Mouse (Mus musculus) midbrain, embryonic 14.5 days (tissue): ENCODE measurements around the gene Mib2. TPM values are rescaled to one million over a fixed set of nuclear protein-coding genes. Genes with fewer than 3 reads are reported as not detected.
"Not testable (repeated sequence)": the region's sequence is repeated elsewhere in the genome, so short reads cannot be mapped to it uniquely, and the experiment has no call there.

Source experiments
- ATAC-seq: fragments of 200-750 bp; cut with Nextera tagmentation; 2 replicates; pipeline ENCODE4 v1.8.0; 2017; ENCODE audit warnings: moderate number of reproducible peaks, moderate library complexity; ENCODE audit not compliant: low FRiP score, low TSS enrichment
- DNase-seq: peaks from one replicate; pipeline ENCODE4 v3.0.0-alpha.2; 2015
- H3K27ac ChIP-seq: fragments of 300-500 bp; sonication (generic); replicated peaks from 2 replicates; pipeline ENCODE4 v1.5.1; 2014; ENCODE audit warnings: mild to moderate bottlenecking, low read depth, low read length, moderate library complexity
- H3K27me3 ChIP-seq: fragments of 300-500 bp; sonication (generic); 2 replicates; pipeline ENCODE4 v1.6.1; 2014; ENCODE audit warnings: low read length, control low read depth, mixed read lengths; ENCODE audit not compliant: control insufficient read depth, insufficient read depth
- H3K36me3 ChIP-seq: fragments of 300-500 bp; sonication (generic); 2 replicates; pipeline ENCODE4 v1.6.1; 2014; ENCODE audit warnings: low read length, control low read depth; ENCODE audit not compliant: control insufficient read depth, insufficient read depth
- H3K4me1 ChIP-seq: fragments of 300-500 bp; sonication (generic); 2 replicates; pipeline ENCODE4 v1.6.1; 2014; ENCODE audit warnings: mild to moderate bottlenecking, antibody characterized with exemption, low read length, control low read depth; ENCODE audit not compliant: control insufficient read depth, insufficient read depth
- H3K4me2 ChIP-seq: fragments of 300-500 bp; sonication (generic); 2 replicates; pipeline ENCODE4 v1.6.1; 2014; ENCODE audit warnings: mild to moderate bottlenecking, low read length, moderate library complexity
- H3K4me3 ChIP-seq: fragments of 300-500 bp; sonication (generic); replicated peaks from 2 replicates; pipeline ENCODE4 v1.5.1; 2014; ENCODE audit warnings: low read depth, low read length
- H3K9ac ChIP-seq: fragments of 300-500 bp; sonication (generic); replicated peaks from 2 replicates; pipeline ENCODE4 v1.6.1; 2014; ENCODE audit warnings: mild to moderate bottlenecking, low read length, moderate library complexity
- H3K9me3 ChIP-seq: fragments of 300-500 bp; sonication (generic); 2 replicates; pipeline ENCODE4 v1.6.1; 2016; ENCODE audit warnings: low read length, control low read depth, mixed read lengths; ENCODE audit not compliant: control insufficient read depth
- WGBS: fragments of 180-500 bp; shearing (Covaris S2); extraction: QIAGEN DNeasy Blood & Tissue Kit; methylation state at CpG from one replicate; pipeline ENCODE4 v1.1.7; 2014; 5-methylcytosine and 5-hydroxymethylcytosine counted together
- polyA plus RNA-seq: library from polyadenylated mRNA; unstranded; fragments of >200 nt; fragmentation: Nextera tagmentation; extraction: Ambion mirVana; gene quantifications from 2 replicates; pipeline ENCODE4 v1.2.1, GENCODE M21; 2014

Mib2 gene
- polyA plus RNA-seq, 1 experiment from 2014 or later = 40.8 TPM

DNA sequence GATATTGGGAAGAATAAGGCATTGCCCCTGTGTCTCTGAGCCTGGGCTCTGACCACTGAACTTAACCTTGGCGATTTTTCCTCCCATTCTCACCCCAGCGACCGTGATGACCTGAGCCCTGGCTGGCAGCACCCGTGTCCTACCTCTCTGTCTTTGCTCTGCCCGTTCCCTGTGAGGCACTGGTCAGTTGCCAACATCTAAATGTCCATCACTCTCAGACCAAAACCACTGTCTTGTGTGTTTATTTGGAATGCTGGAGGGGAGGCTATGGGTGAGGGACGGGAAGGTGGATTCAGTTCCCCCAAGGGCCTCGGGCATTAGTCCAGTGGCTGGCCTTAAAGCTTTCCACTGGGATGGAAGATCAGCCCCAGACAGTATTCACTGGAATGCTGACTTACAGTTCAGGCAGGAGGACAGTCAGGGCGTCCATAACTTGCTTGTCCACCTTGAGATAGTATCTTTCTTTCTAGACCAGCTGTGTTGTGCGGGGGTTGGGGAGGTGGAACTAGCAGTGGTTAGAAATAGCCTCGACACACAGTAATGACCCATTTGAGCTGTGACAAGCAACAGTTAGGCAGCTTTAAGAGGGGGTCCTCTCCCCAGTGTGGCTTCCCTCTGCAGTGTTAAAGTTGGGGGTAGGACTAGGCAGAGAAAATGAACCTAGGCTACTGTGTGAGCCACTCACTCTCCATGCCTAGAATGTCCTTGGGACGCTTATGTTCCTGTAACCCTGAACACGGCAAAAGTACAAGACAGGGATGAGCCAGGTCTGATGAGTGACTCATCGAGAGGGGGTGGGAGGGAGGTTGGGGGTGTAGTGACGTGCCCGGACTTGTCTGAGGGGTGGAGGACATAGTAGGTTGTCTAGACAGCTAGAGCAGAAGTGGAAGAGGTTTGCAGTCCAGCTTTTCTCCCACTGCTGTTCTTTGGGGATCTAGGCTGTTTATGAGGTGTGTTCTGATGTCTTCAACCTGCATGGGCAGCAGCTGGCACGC, 27.6 kb upstream of the Mib2 start:
- Histone ChIP-seq H3K4me3 (no peak overlapping the region; the same call in 1 of the 2 replicates), H3K36me3 (no peaks in the 10 kb centered on the region), H3K4me1 (peaks cover 15% of the 10 kb centered on the region), H3K27me3 (peaks cover 10% of the 10 kb centered on the region), H3K9ac (peak overlapping the region; percentile 79; the same call in 1 of the 2 replicates), H3K9me3 (no peaks in the 10 kb centered on the region), H3K27ac (no peak overlapping the region), H3K4me2 (peak overlapping the region; percentile 82)
- WGBS = 78% methylated on average over 16 of the region's 16 CpGs
- DNase-seq (no peak), ATAC-seq (no peak)

DNA sequence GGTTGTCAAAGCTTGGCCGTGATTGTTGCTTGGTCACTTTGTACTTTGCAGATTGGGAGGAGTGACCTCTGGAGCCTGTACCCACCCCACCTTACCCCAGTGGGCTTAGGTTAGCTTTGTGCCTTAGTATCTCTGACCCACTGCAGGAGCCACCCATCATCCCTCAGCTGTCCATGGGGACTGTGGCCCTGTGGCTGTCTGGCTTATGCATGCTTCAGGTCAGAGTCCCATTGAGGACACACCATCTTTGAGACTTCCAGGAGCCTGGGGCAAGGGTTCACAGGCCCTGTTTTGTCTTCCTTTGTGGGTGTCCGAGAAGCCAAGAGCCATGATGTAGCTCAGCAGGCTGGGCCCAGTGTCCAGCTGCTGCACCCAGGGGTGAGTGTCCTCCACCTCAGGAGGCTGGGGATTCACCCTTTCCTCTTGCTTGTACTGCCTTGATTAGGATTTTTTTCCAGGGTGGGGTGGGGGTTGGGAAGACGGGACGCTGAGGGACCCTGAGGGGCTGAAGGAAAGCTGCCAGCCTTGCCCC, 26.6 kb upstream of the Mib2 start:
- peaks cover 15% of the 10 kb centered on the region for H3K4me1 ChIP-seq
- H3K4me2 ChIP-seq = peak overlapping the region; percentile 82
- H3K27ac ChIP-seq = no peak overlapping the region
- DNase-seq = no peak
- WGBS = 76% methylated on average over 4 of the region's 4 CpGs
- H3K36me3 ChIP-seq = no peaks in the 10 kb centered on the region
- H3K4me3 ChIP-seq = peak overlapping the region; percentile 64
- peaks cover 10% of the 10 kb centered on the region for H3K27me3 ChIP-seq
- no peaks in the 10 kb centered on the region for H3K9me3 ChIP-seq
- H3K9ac ChIP-seq = peak overlapping the region; percentile 79
- no peak for ATAC-seq

DNA sequence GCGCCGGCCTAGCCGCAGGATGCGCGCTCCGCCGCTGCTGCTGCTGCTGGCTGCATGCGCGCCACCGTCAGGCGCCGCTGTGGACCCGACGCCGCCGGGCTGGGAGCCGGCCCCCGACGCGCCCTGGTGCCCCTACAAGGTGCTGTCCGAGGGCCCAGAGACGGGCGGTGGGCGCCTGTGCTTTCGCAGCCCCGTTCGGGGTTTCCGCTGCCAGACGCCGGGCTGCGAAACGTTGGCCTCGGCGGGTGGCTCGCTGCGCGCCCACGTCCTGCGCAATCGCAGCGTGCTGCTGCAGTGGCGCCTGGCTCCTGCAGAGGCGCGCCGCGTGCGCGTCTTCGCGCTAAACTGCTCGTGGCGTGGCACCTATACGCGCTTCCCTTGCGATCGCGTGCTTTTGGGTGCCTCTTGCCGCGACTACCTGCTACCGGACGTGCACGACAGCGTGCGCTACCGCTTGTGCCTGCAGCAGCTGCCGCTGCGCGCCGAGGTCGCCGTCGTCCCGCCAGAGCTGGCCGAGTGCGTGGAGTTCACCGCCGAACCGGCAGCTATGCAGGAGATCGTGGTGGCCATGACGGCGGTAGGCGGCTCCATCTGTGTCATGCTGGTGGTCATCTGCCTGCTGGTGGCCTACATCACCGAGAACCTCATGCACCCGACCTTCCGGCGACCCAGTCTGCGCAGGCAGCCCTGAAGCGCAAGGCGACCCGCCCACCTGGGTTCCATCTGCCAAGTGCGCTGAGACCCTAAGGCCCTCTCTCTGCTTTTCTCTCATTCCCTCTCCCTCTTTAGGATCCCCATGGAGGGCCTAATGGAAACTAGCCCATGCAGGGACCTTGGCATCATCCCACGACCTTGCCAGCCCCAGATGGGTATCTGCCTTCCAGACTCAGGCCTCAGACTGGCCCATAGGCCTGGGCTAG, 25.7 kb upstream of the Mib2 start:
- Histone ChIP-seq H3K9me3 (no peaks in the 10 kb centered on the region), H3K4me2 (peak overlapping the region; percentile 82), H3K36me3 (no peaks in the 10 kb centered on the region), H3K9ac (peak overlapping the region; percentile 79), H3K27ac (peak overlapping the region; percentile 94), H3K27me3 (peaks cover 10% of the 10 kb centered on the region), H3K4me3 (peak overlapping the region; percentile 64), H3K4me1 (peaks cover 15% of the 10 kb centered on the region)
- WGBS = under 1% methylated on average over 92 of the region's 92 CpGs
- peak; percentile 80 for ATAC-seq
- DNase-seq = peak; percentile 90

DNA sequence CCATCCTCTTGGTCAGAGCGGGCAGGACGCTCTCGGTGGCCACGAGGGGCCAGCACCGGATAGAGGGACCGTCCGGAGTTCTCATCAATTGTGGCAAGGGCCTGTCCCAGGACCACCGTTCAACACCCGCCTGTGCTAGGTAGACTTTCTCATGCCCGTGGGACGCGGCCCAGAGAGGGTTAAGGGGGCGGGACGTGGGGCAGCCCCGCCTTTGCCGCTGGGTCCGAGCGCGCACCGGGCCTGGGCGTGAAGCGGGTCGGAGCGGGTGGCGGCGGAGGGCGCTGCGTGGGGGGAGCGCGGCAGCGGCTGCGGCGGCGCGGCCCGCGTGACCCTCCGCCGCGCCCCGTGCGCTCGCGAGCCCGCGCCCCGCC, 25.1 kb upstream of the Mib2 start, which contains the start of gene Fndc10:
Fndc10 (plus strand) TSS at position 232 of the 371 bp plus-strand sequence.
- DNase-seq (peak; percentile 88), ATAC-seq (peak; percentile 82)
- under 1% methylated on average over 33 of the region's 47 CpGs for WGBS
- H3K9me3 ChIP-seq = no peaks in the 10 kb centered on the region
- H3K36me3 ChIP-seq = no peaks in the 10 kb centered on the region
- H3K4me1 ChIP-seq = peaks cover 15% of the 10 kb centered on the region
- H3K9ac ChIP-seq = peak within 1 kb of the TSS; percentile 79
- peak within 1 kb of the TSS; percentile 82 for H3K4me2 ChIP-seq
- peak within 1 kb of the TSS; percentile 94 for H3K27ac ChIP-seq
- H3K27me3 ChIP-seq = peaks cover 10% of the 10 kb centered on the region
- peak within 1 kb of the TSS; percentile 64 for H3K4me3 ChIP-seq

DNA sequence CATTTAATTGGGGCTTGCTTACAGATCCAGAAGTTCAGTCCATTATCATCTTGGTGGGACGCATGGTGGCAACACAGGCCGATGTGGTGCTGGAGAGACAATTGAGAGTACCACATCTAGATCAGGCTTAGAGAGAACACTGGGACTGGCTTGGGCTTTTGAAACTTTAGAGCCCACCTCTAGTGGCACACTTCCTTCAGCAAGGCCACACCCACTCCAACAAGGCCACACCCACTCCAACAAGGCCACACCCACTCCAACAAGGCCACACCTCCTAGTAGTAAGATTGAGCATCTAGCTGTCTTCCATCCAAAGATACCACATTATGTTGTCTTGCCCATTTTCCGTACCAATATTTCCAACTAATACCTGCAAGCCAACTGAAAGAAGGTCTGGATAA, 23.4 kb upstream of the Mib2 start:
- no peak overlapping the region for H3K4me2 ChIP-seq
- no peaks in the 10 kb centered on the region for H3K9me3 ChIP-seq
- no peak overlapping the region for H3K4me3 ChIP-seq
- ATAC-seq = no peak
- H3K4me1 ChIP-seq = peaks cover 15% of the 10 kb centered on the region
- H3K27me3 ChIP-seq = peaks cover 10% of the 10 kb centered on the region
- no peaks in the 10 kb centered on the region for H3K36me3 ChIP-seq
- 97% methylated on average over 3 of the region's 3 CpGs for WGBS
- no peak for DNase-seq
- no peak overlapping the region for H3K27ac ChIP-seq
- no peak overlapping the region for H3K9ac ChIP-seq

DNA sequence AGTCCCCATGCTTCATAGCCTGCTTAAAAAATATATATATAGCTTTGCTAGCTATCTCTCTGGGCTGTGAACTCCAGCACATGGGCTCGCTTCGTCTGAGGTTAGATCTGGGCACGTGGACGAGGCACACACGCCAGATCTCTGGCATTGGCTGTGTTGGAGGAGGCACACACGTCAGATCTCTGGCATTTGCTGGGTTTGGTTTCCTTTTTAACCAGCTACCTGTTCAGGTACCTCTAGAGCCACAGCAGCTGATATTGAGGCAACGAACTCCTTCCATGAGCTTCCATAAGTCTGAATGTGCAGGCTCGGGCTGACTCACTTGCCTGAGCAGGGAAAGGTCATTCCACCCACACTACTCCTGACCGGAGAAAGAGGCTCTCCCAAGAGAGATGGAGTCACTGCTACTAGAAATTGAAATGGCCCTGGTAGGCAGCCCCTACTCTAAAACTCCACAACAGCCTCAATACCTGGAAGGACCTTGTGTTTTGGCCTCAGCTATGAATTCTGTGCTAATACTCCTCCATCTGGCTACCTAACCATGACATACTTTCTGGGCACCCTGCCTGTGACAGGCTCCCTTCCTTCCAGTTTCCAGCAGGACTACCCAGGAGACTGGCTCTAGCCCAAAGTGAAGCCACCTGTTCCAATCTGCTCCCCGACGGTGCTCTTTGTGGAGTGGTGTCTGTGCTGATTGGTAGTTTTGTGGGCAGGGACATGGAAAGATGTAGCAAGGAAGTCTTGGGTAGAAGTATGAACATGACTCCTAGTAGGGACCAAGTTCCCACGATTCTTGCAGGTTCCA, 21.8 kb upstream of the Mib2 start:
- ATAC-seq = no peak
- no peak overlapping the region for H3K4me3 ChIP-seq
- 85% methylated on average over 12 of the region's 12 CpGs for WGBS
- H3K36me3 ChIP-seq = no peaks in the 10 kb centered on the region
- no peak overlapping the region for H3K27ac ChIP-seq
- H3K4me1 ChIP-seq = peaks cover 7% of the 10 kb centered on the region
- no peak overlapping the region for H3K4me2 ChIP-seq
- no peaks in the 10 kb centered on the region for H3K9me3 ChIP-seq
- DNase-seq = no peak
- no peak overlapping the region for H3K9ac ChIP-seq
- H3K27me3 ChIP-seq = peaks cover 7% of the 10 kb centered on the region

DNA sequence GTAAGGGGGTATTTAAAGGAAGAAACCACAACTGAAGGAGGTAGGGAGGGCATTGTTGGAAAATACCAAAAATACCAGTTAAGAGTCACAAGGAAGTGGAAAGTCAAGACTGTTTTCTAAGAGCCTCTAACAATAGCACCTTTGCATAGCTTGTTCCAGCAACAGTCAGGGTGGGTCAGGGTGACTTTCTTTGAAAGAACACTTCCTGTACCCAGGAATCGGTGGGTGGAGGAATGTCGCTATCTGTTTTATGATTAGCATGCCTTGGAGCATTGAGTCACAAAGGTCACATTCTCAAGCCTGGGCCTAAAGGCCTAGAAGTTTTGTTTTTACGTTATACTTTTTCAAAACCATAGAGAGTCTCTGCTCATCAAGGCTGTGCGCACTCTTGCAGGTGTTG, 18.8 kb upstream of the Mib2 start:
- WGBS = 96% methylated on average over 4 of the region's 4 CpGs
- H3K27me3 ChIP-seq, ATAC-seq, H3K9ac ChIP-seq, H3K27ac ChIP-seq, H3K4me3 ChIP-seq, H3K4me1 ChIP-seq, H3K36me3 ChIP-seq, H3K4me2 ChIP-seq, DNase-seq, H3K9me3 ChIP-seq: not testable (repeated sequence)
